Mouse (Mus musculus) hematopoietic stem cell, adult 5-6 weeks (primary cell): ENCODE results near the gene Lpp. TPM values are rescaled to one million over a fixed set of nuclear protein-coding genes. Genes with fewer than 3 reads are reported as not detected.

ENCODE experiments used
- ATAC-seq, 2 experiments: fragments of 125-278 bp in 1 of 2; replicated peaks in 1 of 2; 2 replicates each; pipeline ENCODE4 v1.8.0; 2016 to 2017; ENCODE audit warnings: inconsistent platforms in 2 of 2, mild to moderate bottlenecking in 2 of 2, moderate number of reproducible peaks in 2 of 2, low read depth in 1 of 2, moderate TSS enrichment in 1 of 2; ENCODE audit not compliant: low FRiP score in 2 of 2, poor library complexity in 2 of 2, severe bottlenecking in 2 of 2, insufficient read depth in 1 of 2, low TSS enrichment in 1 of 2
- total RNA-seq: library from RNA; stranded (forward); fragments of 172-1452, 232-1000 nt; gene quantifications from 2 replicates; pipeline ENCODE4 v1.2.3, GENCODE M21; 2017

Gene Lpp
- total RNA-seq, 1 experiment from 2014 or later: 10.6 TPM

DNA sequence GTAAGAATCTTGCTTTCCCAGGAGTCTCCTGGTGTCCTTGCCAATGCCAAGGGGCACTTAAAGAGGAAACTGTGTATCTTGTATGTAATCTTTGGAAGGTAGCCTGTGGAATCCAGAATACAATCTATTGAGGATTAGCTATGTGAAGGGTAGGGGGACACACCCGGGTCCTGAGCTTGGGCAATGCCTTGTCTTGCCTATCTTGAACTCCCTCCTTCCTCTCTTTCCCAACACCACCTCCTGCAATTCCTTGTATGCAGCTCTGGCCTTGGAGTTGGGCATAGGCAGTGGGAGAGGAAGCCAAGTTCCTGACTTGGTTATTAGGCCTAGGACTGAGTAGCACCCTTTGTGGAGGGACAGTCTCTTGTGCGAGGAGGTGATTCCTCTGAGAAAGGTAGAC, 1.8 kb downstream of the Lpp start:
- no peak for ATAC-seq

GRCm38 (mm10) chr16:24396504-24396903, 3.2 kb downstream of the Lpp start:
- ATAC-seq: no peak

DNA sequence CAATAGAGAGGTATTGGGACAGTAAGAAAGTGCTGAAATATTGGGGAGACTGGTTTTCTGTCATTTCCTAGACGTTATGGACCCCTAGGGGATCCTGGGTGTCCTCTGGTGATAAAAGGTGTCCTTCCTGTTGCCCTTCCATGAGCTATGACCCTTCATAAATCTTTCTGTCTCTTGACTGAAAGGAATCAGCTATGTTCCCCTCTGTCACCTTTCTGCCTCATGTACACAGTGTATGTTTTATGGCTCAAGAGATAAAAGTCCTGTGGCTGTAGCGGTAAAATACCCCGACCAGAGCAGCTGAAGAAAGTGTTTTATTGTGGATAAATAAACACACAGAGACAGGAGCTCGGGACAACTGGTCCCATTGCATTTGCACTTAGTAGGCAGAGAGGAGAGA, 5.2 kb downstream of the Lpp start:
- no peak for ATAC-seq

DNA sequence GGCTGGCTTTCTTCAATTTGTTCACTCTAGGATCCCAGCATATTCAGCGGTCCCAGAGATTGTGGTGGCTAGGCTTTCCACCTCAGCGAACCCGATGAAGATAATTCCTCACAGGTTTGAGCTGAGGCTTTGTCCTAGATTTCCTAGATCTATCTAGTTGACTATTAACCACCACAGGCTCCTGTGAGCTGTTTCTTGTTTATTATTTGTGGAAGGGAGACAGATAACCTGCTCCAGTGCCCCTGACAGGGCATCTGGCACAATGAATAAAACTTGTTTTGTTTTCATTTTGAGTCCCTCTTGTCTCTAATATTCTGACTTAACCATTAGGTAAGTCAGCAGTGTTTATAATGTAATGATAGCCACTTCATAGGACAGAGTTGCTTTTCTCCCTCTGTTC, 5.6 kb downstream of the Lpp start:
- no peak for ATAC-seq

DNA sequence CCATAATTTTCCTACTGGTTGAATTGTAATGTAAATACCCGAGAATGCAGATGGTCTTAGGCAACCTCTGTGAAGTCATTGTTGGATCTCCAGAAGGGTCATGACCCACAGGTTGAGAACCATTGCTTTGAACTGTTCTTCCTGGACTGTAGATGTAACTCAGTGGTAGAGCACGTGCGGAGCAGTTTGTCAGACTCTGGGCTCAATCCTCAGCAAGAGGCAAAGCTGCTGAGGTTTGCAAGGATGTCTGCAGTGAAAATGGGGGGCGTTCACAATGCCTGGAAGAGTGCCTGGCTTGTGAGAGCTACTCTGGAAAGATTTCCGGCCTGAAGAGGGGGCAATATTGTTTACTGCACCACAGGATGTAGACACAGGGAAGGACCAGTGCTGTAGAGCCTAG, 6.2 kb downstream of the Lpp start:
- no peak for ATAC-seq

DNA sequence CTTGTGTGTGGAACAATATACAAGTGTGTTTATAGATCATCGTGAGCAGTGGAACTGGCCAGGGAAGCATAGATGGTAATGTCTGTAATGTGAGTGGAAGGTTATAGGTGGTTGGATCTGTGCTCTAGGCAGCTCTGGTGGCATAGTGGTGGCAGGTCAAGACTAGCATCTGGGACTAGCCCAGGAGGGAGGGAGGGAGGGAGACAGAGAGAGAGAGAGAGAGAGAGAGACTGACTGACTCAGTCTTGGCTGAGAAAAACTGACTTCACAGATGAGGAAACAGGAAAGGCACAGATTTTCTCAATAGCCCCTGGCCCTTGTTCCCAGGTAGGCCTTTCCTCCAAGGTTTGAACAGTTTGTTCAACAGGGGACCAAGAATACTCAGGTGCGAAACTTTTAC, 7.5 kb downstream of the Lpp start:
- no peak for ATAC-seq

- ATAC-seq: no peak
Measured at GRCm38 (mm10) chr16:24402801-24403200, 9.5 kb downstream of the Lpp start.

DNA sequence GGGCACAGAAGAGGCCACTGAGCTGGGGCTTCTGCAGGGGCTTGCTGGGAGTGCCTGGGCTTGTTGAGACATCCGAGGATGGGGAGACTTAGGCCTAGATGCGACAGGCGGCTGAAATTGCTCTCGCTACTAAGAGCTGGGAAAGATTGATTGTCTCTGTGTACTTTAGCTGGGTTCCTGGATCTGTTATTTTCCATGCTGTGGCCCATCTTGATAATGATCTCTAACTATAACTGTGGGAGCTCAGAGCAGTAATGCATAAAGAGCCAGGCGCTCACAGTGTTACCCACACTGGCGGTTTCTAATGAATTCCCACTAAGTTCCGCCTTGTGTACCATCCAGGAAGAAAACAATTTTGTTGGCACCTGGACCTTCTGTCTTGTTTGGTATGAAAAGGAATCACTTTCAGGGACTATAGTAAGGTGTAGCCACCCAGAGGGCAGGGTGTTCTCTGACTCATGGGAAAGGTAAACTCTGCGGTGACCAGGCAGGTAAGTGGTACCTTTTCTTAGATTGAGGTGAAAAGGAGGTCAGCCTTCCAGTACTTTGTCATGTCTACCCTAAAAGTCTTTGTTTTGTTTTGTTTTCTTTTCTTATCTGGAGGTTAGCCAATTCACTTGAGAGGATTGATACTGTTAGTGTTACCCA, 10.6 kb downstream of the Lpp start:
- no peak for ATAC-seq

GRCm38 (mm10) chr16:24406521-24406920, 13.2 kb downstream of the Lpp start:
- ATAC-seq: no peak

DNA sequence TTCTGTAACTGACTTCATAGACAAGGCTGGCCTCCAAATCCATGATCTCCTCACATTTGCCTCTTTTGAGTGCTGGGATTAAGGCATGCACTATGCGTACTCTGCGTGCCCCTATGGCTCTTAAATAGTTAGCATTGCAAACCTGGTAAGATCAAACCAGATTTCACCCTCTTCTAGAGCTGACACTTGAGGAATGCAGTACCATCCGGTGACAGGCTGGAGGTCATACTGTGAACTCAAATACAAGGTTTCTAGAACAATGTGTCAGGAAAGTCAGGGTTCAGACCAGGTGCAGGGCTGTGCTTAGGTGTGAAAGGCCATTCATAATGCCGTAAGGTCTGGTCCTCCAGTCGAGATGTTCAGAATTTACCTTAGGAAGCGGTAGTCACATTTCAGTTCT, 18.0 kb downstream of the Lpp start:
- ATAC-seq: no peak

DNA sequence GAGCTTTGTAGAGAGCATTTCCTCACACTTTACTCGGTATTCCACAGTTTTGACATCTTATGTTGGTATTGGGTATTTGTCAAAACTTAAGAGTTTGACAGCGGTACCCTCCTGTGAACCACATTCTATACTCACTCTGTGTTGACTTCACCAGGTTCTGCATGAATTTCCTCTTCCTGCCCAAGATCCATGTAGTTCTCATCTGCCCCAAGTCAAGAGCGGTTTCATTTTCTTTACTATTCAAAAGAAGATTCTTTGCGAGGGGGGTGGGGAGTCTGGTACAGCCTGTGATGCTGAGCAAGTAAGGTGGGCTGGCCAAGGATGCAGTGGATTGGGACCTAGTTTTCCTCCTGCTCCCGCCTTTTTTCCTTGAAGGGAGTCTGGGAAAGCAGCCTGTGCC, 18.9 kb downstream of the Lpp start:
- no peak for ATAC-seq

DNA sequence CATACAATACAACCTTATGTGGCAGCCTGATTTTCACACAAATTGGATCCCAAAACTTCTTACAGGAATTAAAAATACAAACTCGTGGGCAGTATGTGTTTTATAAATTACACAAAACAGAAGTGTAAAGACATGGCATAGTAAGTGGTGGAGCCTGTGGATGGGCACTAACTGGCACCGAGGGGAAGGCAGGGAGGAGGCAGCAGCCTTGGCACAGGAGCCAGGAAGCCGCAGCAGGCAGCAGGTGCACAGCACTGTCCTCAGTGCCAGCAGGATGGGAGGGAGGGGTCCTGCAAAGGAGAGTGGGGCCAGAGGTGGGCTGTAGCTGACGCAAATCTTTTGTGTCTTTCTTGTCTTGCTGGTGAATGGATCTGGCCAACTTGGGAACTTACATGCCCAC, 19.8 kb downstream of the Lpp start:
- ATAC-seq: no peak

DNA sequence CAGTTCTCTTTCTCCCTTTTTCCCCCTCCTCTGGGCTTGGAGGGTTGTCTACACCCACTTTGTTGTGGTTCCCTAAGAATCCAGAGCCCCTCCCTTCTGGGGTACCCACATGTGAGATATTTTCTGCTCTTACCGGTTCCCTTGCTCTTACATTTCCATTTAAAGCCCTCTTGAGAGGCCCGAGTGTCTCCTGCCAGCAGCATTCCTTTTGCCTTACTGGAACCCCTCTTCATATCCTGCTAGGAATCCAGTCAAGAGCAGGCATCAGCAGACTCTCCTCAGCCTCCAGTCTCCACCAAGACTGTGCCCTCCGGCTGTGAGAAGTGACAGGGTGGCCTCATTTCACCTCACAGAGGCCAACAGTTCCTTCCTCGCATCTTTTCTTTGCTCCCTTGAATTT, 24.7 kb downstream of the Lpp start:
- ATAC-seq: no peak

DNA sequence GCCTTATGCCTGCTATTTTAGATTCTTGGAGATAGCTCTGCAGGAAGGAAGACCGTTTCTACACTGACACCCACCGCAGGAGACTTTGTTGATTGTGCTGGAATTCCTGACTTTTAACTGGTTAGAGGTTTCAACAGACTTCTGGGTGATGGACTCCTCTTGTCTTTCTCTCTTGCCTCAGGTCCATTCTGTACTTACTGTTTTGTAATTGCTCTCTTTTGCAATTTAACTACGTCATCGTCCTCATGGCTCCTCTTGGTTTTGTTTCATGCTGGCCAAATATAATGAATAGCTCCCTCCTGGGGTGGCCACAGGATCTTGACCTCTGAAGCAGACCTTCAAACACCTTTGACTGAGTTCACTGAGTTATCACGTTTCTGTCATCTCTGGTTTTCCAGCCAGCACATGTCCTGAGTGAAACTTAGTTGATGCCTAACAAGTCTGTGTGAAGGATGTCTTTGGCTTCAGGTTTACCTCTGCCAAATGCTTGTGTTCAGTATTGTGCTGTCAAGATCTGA, 27.4 kb downstream of the Lpp start:
- ATAC-seq: no peak; a peak in 1 of 4 replicates

GRCm38 (mm10) chr16:24421687-24422418, 28.5 kb downstream of the Lpp start:
- no peak for ATAC-seq

DNA sequence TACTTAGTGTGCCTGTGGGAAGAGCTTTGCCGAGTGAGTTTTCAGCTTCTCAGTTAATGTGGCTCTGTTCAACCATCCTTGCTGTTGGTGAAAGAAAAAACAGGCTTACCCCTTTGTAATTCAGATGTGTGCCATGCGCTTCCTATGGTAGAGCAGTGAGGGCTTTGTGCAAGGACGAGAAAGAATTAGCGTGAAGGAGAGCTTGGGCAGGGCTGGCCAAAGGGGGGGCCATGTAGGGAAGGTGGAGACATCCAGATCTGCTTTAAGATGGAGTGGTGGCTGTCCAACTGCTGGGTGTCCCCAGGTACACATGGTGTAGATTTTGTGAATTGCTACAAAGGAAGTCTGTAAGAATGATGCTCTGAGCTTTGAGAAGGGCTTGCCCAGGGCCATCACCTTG, 29.9 kb downstream of the Lpp start:
- no peak for ATAC-seq

GRCm38 (mm10) chr16:24423751-24424150, 30.4 kb downstream of the Lpp start:
- no peak for ATAC-seq

GRCm38 (mm10) chr16:24424356-24424977, 31.2 kb downstream of the Lpp start:
- ATAC-seq: no peak
